Mouse (Mus musculus) neural tube, embryonic 12.5 days (tissue): ENCODE measurements at regions not wholly inside any gene's neighbourhood (a gene's known extent, or its start where the extent isn't known, plus 50 kb on each side); places are given as distances from the start of the nearest gene placed in this dataset.

ENCODE experiments used
- ATAC-seq: fragments of 200-750 bp; cut with Nextera tagmentation; 2 replicates; pipeline ENCODE4 v1.8.0; 2017; ENCODE audit warnings: low read depth, mild to moderate bottlenecking, moderate TSS enrichment, moderate library complexity; ENCODE audit not compliant: low FRiP score
- H3K27ac ChIP-seq: fragments of 300-500 bp; sonication (generic); 2 replicates; pipeline ENCODE4 v1.5.1; 2016
- H3K27me3 ChIP-seq: fragments of 300-500 bp; sonication (generic); replicated peaks from 2 replicates; pipeline ENCODE4 v1.6.1; 2016; ENCODE audit warnings: mild to moderate bottlenecking
- H3K36me3 ChIP-seq: fragments of 300-500 bp; sonication (generic); 2 replicates; pipeline ENCODE4 v1.6.1; 2016; ENCODE audit warnings: mild to moderate bottlenecking
- H3K4me1 ChIP-seq: fragments of 300-500 bp; sonication (generic); 2 replicates; pipeline ENCODE4 v1.6.1; 2016
- H3K4me2 ChIP-seq: fragments of 300-500 bp; sonication (generic); replicated peaks from 2 replicates; pipeline ENCODE4 v1.6.1; 2016; ENCODE audit warnings: mild to moderate bottlenecking
- H3K4me3 ChIP-seq: fragments of 300-500 bp; sonication (generic); 2 replicates; pipeline ENCODE4 v1.5.1; 2016
- H3K9ac ChIP-seq: fragments of 300-500 bp; sonication (generic); 2 replicates; pipeline ENCODE4 v1.6.1; 2016; ENCODE audit warnings: mild to moderate bottlenecking
- H3K9me3 ChIP-seq: fragments of 300-500 bp; sonication (generic); 2 replicates; pipeline ENCODE4 v1.6.1; 2016; ENCODE audit warnings: mild to moderate bottlenecking
- WGBS: fragments of 180-500 bp; shearing (Covaris S2); methylation state at CpG from one replicate; pipeline ENCODE4 v1.1.7; 2016; 5-methylcytosine and 5-hydroxymethylcytosine counted together

DNA sequence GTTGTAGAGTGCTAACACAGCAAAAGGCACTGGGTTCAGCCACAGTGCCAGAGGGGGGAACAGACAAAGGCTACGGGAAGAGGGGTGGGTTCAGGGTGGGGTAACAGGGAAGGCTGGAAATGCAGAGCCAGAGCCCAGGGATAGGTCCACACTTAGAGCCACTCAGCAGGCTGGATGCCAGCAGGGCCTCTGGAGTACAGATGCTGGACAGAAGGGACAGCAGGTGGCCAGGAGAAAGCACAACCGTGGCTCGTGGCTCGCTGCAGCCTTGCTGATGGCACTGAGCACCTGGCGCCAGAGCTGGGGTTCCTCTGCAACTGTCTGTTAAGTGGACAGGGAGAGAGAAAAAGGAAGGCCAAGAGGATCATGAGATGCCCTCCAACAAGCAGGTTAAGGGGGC lies 174.2 kb downstream of the Mroh4 start:
- Histone ChIP-seq H3K27me3 (no peaks in the 10 kb centered on the region), H3K4me1 (no peaks in the 10 kb centered on the region), H3K9me3 (no peaks in the 10 kb centered on the region), H3K9ac (no peak overlapping the region), H3K4me3 (no peak overlapping the region), H3K27ac (no peak overlapping the region), H3K36me3 (no peaks in the 10 kb centered on the region), H3K4me2 (no peak overlapping the region)
- ATAC-seq = no peak
- WGBS = 83% methylated on average over 5 of the region's 5 CpGs

DNA sequence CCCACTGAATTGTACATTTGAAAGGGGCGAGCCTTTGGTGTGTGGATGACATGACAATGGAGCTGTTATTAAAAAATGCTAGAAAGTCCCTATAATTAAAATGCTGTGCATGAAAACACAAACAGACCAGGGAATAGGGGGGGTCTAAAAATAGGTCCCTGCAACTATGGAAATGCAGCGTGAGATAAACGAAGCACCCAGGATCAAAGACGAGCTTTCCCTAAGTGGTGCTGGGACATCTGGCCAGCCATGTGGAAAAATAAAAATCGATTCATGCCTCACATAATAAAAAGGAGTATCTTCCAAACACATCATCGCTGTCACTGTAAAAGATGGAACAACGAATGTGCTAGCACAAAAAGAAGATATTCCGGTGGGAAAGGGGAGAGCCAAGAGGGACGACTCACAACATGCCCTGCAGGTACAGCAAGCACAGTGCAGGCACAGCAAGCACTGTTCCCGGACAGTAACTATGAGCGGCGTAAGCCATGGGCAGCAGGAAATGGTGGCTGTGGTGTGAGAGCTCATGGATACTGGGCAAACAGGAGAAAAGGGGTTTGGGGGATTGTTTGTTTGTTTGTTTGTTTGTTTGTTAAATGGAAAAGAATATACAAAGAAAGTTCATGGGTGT lies 176.7 kb downstream of the Mroh4 start:
- ATAC-seq = no peak
- no peak overlapping the region for H3K4me3 ChIP-seq

DNA sequence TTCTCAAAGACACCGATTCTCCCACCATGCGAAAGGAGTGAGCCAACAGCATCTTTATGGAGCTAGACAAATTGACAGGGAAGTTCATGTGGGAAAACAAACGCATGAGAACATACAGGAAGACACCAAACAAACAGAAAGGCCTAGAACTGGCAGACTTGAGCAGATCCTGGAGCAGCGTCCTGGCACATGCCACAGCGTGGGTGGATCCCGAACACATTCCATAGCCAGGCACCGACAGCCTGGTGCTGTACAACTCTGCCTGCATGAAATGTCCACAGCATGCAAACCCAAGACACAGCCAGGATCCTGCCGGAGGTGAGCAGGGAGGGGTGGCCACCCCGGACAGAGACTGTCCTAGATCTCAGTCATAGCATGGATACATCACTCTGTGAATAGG lies 177.2 kb downstream of the Mroh4 start:
- no peak overlapping the region for H3K4me3 ChIP-seq
- no peak overlapping the region for H3K4me2 ChIP-seq
- no peak for ATAC-seq
- no peaks in the 10 kb centered on the region for H3K9me3 ChIP-seq
- 90% methylated on average over 9 of the region's 9 CpGs for WGBS
- 0 out of 2 replicates have a peak, but pooled peaks cover 5% of the 10 kb centered on the region for H3K4me1 ChIP-seq
- H3K27ac ChIP-seq = no peak overlapping the region
- no peaks in the 10 kb centered on the region for H3K36me3 ChIP-seq
- H3K27me3 ChIP-seq = no peaks in the 10 kb centered on the region
- no peak overlapping the region for H3K9ac ChIP-seq

More for the DNA sequence above, 176.7 kb downstream of the Mroh4 start:
- H3K27me3 ChIP-seq = no peaks in the 10 kb centered on the region
- 84% methylated on average over 12 of the region's 12 CpGs for whole genome bisulfite sequencing
- H3K4me2 ChIP-seq = no peak overlapping the region
- no peak overlapping the region for H3K27ac ChIP-seq
- 0 out of 2 replicates have a peak, but pooled peaks cover 5% of the 10 kb centered on the region for H3K4me1 ChIP-seq
- no peaks in the 10 kb centered on the region for H3K36me3 ChIP-seq
- H3K9me3 ChIP-seq = no peaks in the 10 kb centered on the region
- no peak overlapping the region for H3K9ac ChIP-seq

DNA sequence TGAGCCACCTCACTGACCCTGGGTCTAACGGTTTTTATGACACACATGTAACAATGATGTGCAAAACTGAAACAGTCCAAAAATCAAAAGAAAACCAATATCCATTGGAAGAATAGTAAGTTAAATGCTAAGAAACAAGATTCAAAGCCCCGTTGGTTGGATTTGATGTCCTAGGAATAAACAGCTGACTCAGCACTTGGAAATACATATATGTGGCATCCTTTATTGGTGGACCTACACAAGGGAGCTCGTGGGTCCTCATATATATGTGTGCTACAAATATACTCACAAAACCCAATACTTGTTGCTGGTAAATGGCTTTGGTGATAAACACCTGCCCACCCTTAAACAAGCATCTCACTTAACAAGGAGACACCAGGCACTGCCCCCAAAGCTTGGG lies 178.2 kb downstream of the Mroh4 start:
- no peak for ATAC-seq

DNA sequence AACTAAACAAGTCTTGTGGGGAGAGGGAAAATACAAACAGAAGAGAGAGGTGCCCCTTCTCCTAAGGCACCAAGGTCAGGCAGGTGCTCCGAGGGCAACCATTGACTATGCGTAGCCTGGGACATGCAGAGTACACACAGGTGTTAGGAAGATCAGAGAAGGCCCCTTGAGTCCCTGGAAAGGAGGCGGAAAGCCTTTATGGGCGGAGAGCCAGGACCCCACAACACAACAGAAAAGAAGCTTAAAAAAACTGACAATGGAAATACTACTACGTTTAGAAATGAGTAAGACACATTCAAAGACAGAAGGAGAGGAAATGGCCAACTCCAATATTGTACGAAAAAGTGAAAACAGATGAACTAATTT lies 179.5 kb downstream of the Mroh4 start:
- Histone ChIP-seq H3K27ac (no peak overlapping the region), H3K36me3 (no peaks in the 10 kb centered on the region), H3K4me2 (no peak overlapping the region), H3K9ac (no peak overlapping the region), H3K27me3 (no peaks in the 10 kb centered on the region), H3K4me3 (no peak overlapping the region), H3K4me1 (0 out of 2 replicates have a peak, but pooled peaks cover 5% of the 10 kb centered on the region), H3K9me3 (no peaks in the 10 kb centered on the region)
- no peak for ATAC-seq
- WGBS = 82% methylated on average over 6 of the region's 6 CpGs

More for the DNA sequence above, 178.2 kb downstream of the Mroh4 start:
- no peaks in the 10 kb centered on the region for H3K9me3 ChIP-seq
- H3K4me1 ChIP-seq = 0 out of 2 replicates have a peak, but pooled peaks cover 5% of the 10 kb centered on the region
- no peak overlapping the region for H3K4me2 ChIP-seq
- no peaks in the 10 kb centered on the region for H3K36me3 ChIP-seq
- no peak overlapping the region for H3K9ac ChIP-seq
- H3K27ac ChIP-seq = no peak overlapping the region
- no peak overlapping the region for H3K4me3 ChIP-seq
- WGBS = 82% methylated on average over 3 of the region's 3 CpGs
- no peaks in the 10 kb centered on the region for H3K27me3 ChIP-seq

DNA sequence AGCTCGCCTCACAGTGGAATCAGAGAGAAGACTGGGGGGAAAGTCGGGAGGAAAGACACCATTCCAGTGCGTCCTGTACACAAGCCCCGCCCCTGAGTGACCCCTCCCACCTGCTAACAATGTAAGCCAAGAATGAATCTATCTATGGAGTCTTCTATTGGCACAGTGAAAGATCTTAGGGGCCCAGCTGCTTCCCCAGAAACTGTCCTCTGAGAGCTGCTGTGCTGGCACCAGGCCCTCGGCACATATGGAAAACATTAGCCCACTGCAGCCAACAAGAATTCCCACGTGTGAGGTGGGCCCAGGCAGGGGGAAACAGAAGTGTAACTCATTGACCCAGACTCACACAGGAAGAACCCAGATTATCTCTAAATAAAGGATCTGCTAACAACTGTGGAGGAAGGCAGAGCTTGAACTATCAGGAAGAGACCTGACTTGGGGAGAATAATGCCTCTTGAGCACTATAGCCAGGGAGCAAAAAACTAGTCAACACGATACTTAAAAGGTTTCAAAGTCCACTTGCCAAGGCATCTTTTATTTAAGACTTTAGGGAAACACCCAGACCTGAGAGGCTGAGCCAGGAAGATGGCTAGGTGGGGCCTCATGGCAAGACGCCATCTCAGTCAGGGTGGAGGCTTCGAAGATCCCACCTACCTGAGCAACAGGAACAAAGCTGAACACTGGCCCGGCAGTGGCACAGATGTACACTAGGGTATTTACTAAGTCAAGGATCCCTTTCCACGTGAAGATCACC lies 180.1 kb downstream of the Mroh4 start:
- Histone ChIP-seq H3K36me3 (no peaks in the 10 kb centered on the region), H3K4me3 (no peak overlapping the region), H3K4me2 (no peak overlapping the region), H3K27ac (no peak overlapping the region), H3K9me3 (no peaks in the 10 kb centered on the region), H3K4me1 (0 out of 2 replicates have a peak, but pooled peaks cover 5% of the 10 kb centered on the region), H3K9ac (no peak overlapping the region), H3K27me3 (no peaks in the 10 kb centered on the region)
- WGBS = 71% methylated on average over 11 of the region's 11 CpGs
- ATAC-seq = no peak

DNA sequence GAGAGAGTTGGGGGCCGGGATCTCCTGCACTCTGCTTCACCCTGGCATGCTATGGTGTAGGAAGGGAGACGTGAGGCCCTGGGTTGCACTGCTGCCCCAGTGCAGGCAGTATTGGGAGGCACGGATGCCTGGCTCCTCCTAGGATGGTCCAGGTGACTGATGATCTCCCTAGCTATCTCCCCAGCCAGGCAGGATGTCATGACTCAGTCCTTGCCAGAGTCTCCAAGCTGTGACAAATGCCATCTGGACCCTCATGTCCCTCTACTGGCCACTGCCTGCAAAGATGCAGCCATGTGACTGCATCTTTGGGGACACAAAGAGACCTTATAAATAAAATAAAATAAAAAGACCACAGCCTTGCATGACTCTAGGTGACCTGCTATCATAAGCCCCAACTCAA lies 181.6 kb downstream of the Mroh4 start:
- H3K4me1 ChIP-seq = 0 out of 2 replicates have a peak, but pooled peaks cover 5% of the 10 kb centered on the region
- H3K9me3 ChIP-seq = no peaks in the 10 kb centered on the region
- no peaks in the 10 kb centered on the region for H3K36me3 ChIP-seq
- H3K9ac ChIP-seq = no peak overlapping the region
- no peak overlapping the region for H3K4me3 ChIP-seq
- no peak overlapping the region for H3K27ac ChIP-seq
- 83% methylated on average over 3 of the region's 3 CpGs for WGBS
- no peak for ATAC-seq
- no peaks in the 10 kb centered on the region for H3K27me3 ChIP-seq
- no peak overlapping the region for H3K4me2 ChIP-seq

DNA sequence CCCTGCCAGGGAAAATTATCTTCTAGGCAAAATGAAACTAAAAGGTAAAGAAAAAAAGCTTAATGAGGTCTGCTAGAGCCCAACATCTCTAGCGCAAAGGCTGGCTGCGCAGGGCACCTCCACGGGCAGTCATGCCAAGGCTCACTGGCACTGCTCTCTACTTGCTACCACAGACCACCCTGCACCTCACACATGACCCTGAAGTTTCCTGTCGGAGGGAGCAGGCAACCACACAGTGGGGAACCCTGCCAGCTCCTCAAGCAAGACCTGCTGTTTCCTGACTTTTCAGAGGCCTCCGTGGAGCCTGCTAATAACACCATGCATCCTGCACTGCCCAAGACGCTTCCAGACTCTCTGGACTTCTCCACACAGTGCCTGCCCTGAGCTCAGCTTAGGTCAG lies 182.3 kb downstream of the Mroh4 start:
- H3K9me3 ChIP-seq = no peaks in the 10 kb centered on the region
- H3K36me3 ChIP-seq = no peaks in the 10 kb centered on the region
- H3K4me1 ChIP-seq = 0 out of 2 replicates have a peak, but pooled peaks cover 5% of the 10 kb centered on the region
- H3K9ac ChIP-seq = no peak overlapping the region
- no peak overlapping the region for H3K27ac ChIP-seq
- H3K4me2 ChIP-seq = no peak overlapping the region
- whole genome bisulfite sequencing = 79% methylated on average over 6 of the region's 6 CpGs
- no peaks in the 10 kb centered on the region for H3K27me3 ChIP-seq
- ATAC-seq = no peak
- H3K4me3 ChIP-seq = no peak overlapping the region

DNA sequence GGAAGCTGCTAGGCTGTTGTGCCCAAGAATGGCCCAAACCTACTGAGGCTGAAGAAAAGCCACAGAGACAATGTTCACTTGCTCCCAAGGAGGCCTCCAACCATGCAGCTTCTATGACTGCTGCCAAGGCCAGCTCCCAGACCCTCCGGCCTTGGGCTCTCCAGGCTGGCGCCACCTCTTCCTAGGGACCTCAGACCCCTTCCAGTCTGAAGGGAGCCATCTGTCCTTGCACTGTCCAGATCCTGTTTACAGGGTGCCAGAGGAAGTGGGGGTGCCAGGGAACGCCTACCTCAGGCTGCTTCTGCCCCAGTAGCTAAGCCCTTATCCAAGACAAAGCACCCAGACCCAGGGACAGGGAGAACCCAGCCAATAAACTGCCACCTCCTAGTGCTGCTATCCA lies 183.7 kb downstream of the Mroh4 start:
- ATAC-seq = no peak
- no peak overlapping the region for H3K4me2 ChIP-seq
- WGBS = 91% methylated on average over 3 of the region's 3 CpGs
- 0 out of 2 replicates have a peak, but pooled peaks cover 5% of the 10 kb centered on the region for H3K4me1 ChIP-seq
- H3K27ac ChIP-seq = no peak overlapping the region
- no peak overlapping the region for H3K4me3 ChIP-seq
- no peaks in the 10 kb centered on the region for H3K9me3 ChIP-seq
- H3K9ac ChIP-seq = no peak overlapping the region
- H3K36me3 ChIP-seq = no peaks in the 10 kb centered on the region
- H3K27me3 ChIP-seq = no peaks in the 10 kb centered on the region

DNA sequence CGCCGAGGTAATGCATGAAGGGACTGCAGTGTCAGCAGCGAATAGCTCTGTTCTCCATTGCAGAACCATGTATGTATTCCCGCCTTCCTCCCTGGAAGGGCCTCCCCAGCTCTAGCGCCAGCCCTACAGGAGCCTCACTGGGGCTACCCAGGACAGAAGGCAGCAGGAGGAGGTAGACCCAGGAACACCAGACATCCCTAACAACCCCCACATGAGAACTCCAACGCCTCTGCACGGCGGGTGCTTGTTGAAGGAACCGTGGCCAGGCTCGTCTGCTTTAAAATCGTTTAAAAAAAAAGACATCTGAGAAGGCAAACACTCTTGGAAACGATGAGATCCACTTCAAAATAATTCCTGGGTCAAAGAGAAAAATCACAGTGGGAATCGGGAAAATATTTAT lies 194.3 kb downstream of the Mroh4 start:
- Histone ChIP-seq H3K36me3 (no peaks in the 10 kb centered on the region), H3K4me3 (no peak overlapping the region), H3K9ac (no peak overlapping the region), H3K4me1 (no peaks in the 10 kb centered on the region), H3K9me3 (no peaks in the 10 kb centered on the region), H3K27me3 (no peaks in the 10 kb centered on the region), H3K4me2 (no peak overlapping the region), H3K27ac (no peak overlapping the region)
- WGBS = 79% methylated on average over 13 of the region's 13 CpGs
- ATAC-seq = no peak

DNA sequence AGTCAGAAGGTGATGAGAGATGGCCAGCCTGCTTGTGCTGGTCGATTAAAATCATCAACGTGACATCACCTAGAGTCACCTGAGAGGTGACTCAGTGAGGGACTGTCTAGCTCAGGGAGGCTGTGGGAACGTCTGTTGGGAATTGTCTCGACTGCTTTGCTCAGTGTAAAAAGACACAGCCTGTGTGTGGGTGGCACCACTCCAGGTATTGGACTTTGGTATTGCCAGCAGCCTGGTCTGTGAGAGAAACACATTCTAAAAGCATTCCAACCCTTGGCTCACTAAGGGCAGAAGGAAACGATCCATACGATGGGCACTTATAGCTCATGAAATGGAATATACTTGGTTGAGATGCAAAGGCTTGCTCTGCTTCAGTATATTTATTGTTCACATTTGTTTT lies 209.2 kb downstream of the Mroh4 start:
- no peaks in the 10 kb centered on the region for H3K27me3 ChIP-seq
- WGBS = 87% methylated on average over 6 of the region's 6 CpGs
- H3K4me2 ChIP-seq = no peak overlapping the region
- no peak for ATAC-seq
- H3K4me1 ChIP-seq = no peaks in the 10 kb centered on the region
- H3K27ac ChIP-seq = no peak overlapping the region
- no peak overlapping the region for H3K9ac ChIP-seq
- no peak overlapping the region for H3K4me3 ChIP-seq
- H3K9me3 ChIP-seq = no peaks in the 10 kb centered on the region
- H3K36me3 ChIP-seq = no peaks in the 10 kb centered on the region

DNA sequence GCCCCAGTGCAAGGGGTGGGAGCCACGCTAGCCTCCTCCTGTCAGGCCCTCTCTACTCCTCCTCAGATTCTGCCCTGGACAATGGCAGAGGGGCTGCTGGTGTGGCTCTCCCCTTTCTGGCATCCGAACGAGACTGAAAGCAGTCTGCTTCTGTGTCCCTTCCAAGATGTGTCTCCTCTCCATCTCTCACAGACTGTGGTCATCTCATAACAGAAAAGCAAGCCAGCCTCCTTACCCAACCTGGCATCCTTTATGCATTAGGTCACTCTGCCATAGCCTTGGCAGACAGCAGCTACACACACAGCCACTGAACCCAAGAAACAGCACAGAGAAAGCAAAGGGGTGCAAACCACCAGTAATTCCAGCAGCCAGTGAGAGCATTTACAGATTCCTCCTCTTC lies 213.2 kb downstream of the Mroh4 start:
- Histone ChIP-seq H3K4me2 (no peak overlapping the region), H3K36me3 (no peaks in the 10 kb centered on the region), H3K9me3 (no peaks in the 10 kb centered on the region), H3K27ac (no peak overlapping the region), H3K9ac (no peak overlapping the region), H3K27me3 (no peaks in the 10 kb centered on the region), H3K4me3 (no peak overlapping the region), H3K4me1 (no peaks in the 10 kb centered on the region)
- WGBS = 89% methylated on average over 3 of the region's 3 CpGs
- no peak for ATAC-seq

DNA sequence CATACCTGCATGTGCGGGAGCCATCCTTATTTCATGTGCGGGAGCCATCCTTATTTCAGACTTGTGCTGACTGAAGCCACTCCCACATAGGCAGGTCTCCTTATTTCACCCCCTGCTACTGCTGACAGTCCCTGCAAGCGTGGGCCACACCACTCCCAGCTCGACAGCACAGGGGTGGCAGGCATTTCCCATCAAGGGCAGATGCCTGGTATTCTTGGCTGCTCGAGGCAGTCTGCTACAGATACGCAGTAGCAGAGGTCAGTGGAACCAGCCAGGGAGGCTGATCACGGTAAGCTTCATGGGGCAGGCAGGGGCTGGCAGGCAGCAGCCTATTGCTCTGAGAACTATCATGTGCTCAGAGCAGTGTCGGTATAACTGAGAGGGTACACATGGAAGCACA lies 215.6 kb downstream of the Mroh4 start:
- no peaks in the 10 kb centered on the region for H3K27me3 ChIP-seq
- no peaks in the 10 kb centered on the region for H3K9me3 ChIP-seq
- no peak overlapping the region for H3K9ac ChIP-seq
- H3K4me2 ChIP-seq = no peak overlapping the region
- WGBS = 85% methylated on average over 8 of the region's 8 CpGs
- no peak for ATAC-seq
- no peak overlapping the region for H3K4me3 ChIP-seq
- no peaks in the 10 kb centered on the region for H3K4me1 ChIP-seq
- no peaks in the 10 kb centered on the region for H3K36me3 ChIP-seq
- H3K27ac ChIP-seq = no peak overlapping the region
